Mouse (Mus musculus) retina, embryonic 14.5 days (tissue): ENCODE results near the gene Rbm18.

Experiments used
- DNase-seq: peaks from one replicate; pipeline ENCODE4 v3.0.0-alpha.2; 2015; ENCODE audit warnings: low spot score

Gene Rbm18

GRCm38 (mm10) chr2:36104436-36104955 is 32.1 kb downstream of the Rbm18 start:
- DNase-seq, result no peak

- DNase-seq, result no peak
These were observed 32.8 kb downstream of the Rbm18 start for GRCm38 (mm10) chr2:36103555-36104367.

GRCm38 (mm10) chr2:36103069-36103554 is 33.5 kb downstream of the Rbm18 start:
- no peak for DNase-seq

- peak; percentile 54 for DNase-seq
These were observed 34.0 kb downstream of the Rbm18 start for GRCm38 (mm10) chr2:36102559-36102946.

- DNase-seq, result no peak
These were observed 34.6 kb downstream of the Rbm18 start for GRCm38 (mm10) chr2:36101866-36102558.

GRCm38 (mm10) chr2:36099739-36100138 is 36.8 kb downstream of the Rbm18 start:
- DNase-seq, result no peak

- DNase-seq, result no peak
These were observed 38.6 kb downstream of the Rbm18 start for GRCm38 (mm10) chr2:36098021-36098420.

GRCm38 (mm10) chr2:36097129-36097815 is 39.3 kb downstream of the Rbm18 start:
- no peak for DNase-seq

GRCm38 (mm10) chr2:36093914-36094475 is 42.6 kb downstream of the Rbm18 start:
- DNase-seq, result no peak

- DNase-seq, result no peak
These were observed 43.3 kb downstream of the Rbm18 start for GRCm38 (mm10) chr2:36093301-36093700.

- DNase-seq, result no peak
These were observed 43.8 kb downstream of the Rbm18 start for GRCm38 (mm10) chr2:36092748-36093147.

- DNase-seq, result peak; percentile 84
These were observed 45.5 kb downstream of the Rbm18 start for GRCm38 (mm10) chr2:36090853-36091741.

GRCm38 (mm10) chr2:36089190-36089589 is 47.4 kb downstream of the Rbm18 start:
- DNase-seq, result no peak

GRCm38 (mm10) chr2:36085041-36085440 is 51.5 kb downstream of the Rbm18 start:
- no peak for DNase-seq

GRCm38 (mm10) chr2:36082802-36083580 is 53.6 kb downstream of the Rbm18 start:
- no peak for DNase-seq

GRCm38 (mm10) chr2:36081446-36081845 is 55.1 kb downstream of the Rbm18 start:
- no peak for DNase-seq

GRCm38 (mm10) chr2:36077160-36077761 is 59.3 kb downstream of the Rbm18 start:
- no peak for DNase-seq

- DNase-seq, result no peak
These were observed 61.4 kb downstream of the Rbm18 start for GRCm38 (mm10) chr2:36075210-36075609.

GRCm38 (mm10) chr2:36073781-36074180 is 62.8 kb downstream of the Rbm18 start:
- no peak for DNase-seq
